Mouse (Mus musculus) small intestine, adult 2 months (tissue): ENCODE results near the gene Pate4. TPM values are rescaled to one million over a fixed set of nuclear protein-coding genes. Genes with fewer than 3 reads are reported as not detected.

Source experiments
- H3K27ac ChIP-seq: fragments of 200-500 bp; 2 replicates; pipeline ENCODE4 v1.5.1; 2012; ENCODE audit warnings: low read depth, low read length, control low read depth, inconsistent platforms; ENCODE audit not compliant: insufficient read depth
- H3K27me3 ChIP-seq: fragments of 200-500 bp; 2 replicates; pipeline ENCODE4 v1.6.1; 2012; ENCODE audit warnings: mild to moderate bottlenecking, moderate library complexity, low read length, inconsistent platforms; ENCODE audit not compliant: control insufficient read depth, insufficient read depth
- H3K36me3 ChIP-seq: fragments of 200-500 bp; 2 replicates; pipeline ENCODE4 v1.6.1; 2012; ENCODE audit warnings: mild to moderate bottlenecking, low read length, control low read depth, inconsistent platforms; ENCODE audit not compliant: control insufficient read depth, insufficient read depth
- H3K4me1 ChIP-seq: fragments of 200-500 bp; 2 replicates; pipeline ENCODE4 v1.6.1; 2012; ENCODE audit warnings: low read length, inconsistent platforms, mixed read lengths; ENCODE audit not compliant: control insufficient read depth, insufficient read depth, insufficient read length
- H3K4me3 ChIP-seq: fragments of 200-500 bp; 2 replicates; pipeline ENCODE4 v1.5.1; 2012; ENCODE audit warnings: low read depth, mild to moderate bottlenecking, control low read depth, inconsistent platforms, low read length, moderate library complexity
- CTCF ChIP-seq: fragments of 200-500 bp; IDR thresholded peaks from 2 replicates; pipeline ENCODE4 v1.5.1; 2012; ENCODE audit warnings: low read depth, mild to moderate bottlenecking, control low read depth, inconsistent platforms, low read length, moderate library complexity, mixed read lengths; ENCODE audit not compliant: insufficient replicate concordance, insufficient read length; ENCODE audit errors: extremely low read depth
- POLR2A ChIP-seq: fragments of 200-500 bp; IDR thresholded peaks from 2 replicates; pipeline ENCODE4 v1.6.1; 2012; ENCODE audit warnings: low read depth, mild to moderate bottlenecking, control low read depth, inconsistent platforms, low read length, moderate library complexity
- WGBS: fragments of 180-500 bp; shearing (Covaris S2); methylation state at CpG from one replicate; pipeline ENCODE4 v1.1.7; 2018; 5-methylcytosine and 5-hydroxymethylcytosine counted together
- polyA plus RNA-seq: library from polyadenylated mRNA; depleted of rRNA; stranded (reverse); fragments of >200 nt; gene quantifications from 2 replicates; pipeline ENCODE4 v1.2.3, GENCODE M21; 2012

The Pate4 gene
- polyA plus RNA-seq, 1 experiment: not detected

DNA sequence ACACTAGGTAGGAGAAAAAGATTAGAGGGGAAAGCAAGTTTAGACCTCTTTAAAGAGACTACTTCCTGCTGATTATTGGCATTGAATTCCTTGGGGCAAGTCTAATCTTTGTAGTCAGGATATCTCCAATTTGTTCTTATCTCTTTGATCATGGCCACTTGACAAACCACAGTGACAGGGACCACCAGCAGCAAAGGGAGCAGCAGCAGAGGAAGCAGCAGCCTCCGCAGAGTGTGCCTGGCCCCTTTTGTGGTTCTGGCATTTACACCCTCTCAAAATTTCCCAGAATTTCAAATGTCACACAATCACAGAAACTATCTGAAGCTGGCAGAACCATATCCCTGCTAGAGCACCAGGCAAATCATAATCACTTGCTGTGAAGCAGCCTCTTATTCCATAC, 24.1 kb downstream of the Pate4 start:
- no peaks in the 10 kb centered on the region for H3K4me1 ChIP-seq
- no peaks in the 10 kb centered on the region for H3K27me3 ChIP-seq
- no peak for TF ChIP-seq CTCF
- no peak for TF ChIP-seq POLR2A
- no peak overlapping the region for H3K4me3 ChIP-seq
- H3K36me3 ChIP-seq: no peaks in the 10 kb centered on the region
- H3K27ac ChIP-seq: no peak overlapping the region
- 68% methylated on average over 1 of the region's 1 CpGs for WGBS

DNA sequence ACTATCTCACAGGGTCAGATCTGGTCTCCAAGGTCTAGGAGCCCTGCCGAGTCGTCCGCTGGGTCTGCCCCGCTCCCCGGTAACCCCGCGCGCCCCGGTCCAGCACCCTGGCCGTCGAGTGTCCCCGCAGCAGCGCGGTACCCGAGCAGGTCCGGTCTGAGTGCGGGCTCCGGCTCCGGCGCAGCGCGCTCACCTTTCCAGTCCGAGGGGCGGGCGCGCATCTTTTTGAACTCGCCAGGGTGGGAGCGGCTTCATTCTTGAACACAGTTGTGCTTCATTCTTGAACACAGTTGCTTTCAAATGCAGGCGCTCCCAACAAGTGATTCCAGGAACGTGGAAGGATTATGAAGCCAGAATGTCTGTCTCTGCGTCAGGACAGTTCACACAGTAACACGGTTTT, 37.3 kb downstream of the Pate4 start:
- Histone ChIP-seq H3K36me3 (no peaks in the 10 kb centered on the region), H3K27ac (no peak overlapping the region), H3K4me1 (no peaks in the 10 kb centered on the region), H3K4me3 (no peak overlapping the region), H3K27me3 (peaks cover 4% of the 10 kb centered on the region)
- no peak for TF ChIP-seq CTCF
- no peak for TF ChIP-seq POLR2A
- WGBS: 8% methylated on average over 32 of the region's 32 CpGs

DNA sequence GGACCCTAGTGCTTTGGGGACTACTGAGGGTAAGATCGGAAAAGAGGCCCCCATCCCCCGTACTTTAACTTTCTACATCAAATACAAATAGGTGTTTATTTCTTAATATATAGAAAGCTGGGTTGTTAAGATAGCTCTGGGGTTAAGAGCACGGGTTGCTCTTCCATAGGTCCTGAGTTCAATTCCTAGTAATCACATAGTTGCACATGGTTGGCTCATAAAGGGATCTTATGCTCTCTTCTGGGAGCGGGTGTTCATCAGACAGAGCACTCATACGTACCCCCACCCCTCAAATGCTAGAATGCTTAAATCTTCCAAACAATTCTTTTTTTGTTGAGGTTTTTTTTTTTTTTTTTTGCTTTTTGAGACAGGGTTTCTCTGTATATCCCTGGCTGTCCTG, 41.1 kb downstream of the Pate4 start:
- TF ChIP-seq POLR2A (no peak), CTCF (no peak)
- Histone ChIP-seq H3K27ac (no peak overlapping the region), H3K36me3 (peaks cover 14% of the 10 kb centered on the region), H3K4me3 (peak overlapping the region; percentile 95; the same call in 1 of the 2 replicates), H3K4me1 (no peaks in the 10 kb centered on the region), H3K27me3 (peaks cover 4% of the 10 kb centered on the region)
- 9% methylated on average over 5 of the region's 5 CpGs for WGBS

DNA sequence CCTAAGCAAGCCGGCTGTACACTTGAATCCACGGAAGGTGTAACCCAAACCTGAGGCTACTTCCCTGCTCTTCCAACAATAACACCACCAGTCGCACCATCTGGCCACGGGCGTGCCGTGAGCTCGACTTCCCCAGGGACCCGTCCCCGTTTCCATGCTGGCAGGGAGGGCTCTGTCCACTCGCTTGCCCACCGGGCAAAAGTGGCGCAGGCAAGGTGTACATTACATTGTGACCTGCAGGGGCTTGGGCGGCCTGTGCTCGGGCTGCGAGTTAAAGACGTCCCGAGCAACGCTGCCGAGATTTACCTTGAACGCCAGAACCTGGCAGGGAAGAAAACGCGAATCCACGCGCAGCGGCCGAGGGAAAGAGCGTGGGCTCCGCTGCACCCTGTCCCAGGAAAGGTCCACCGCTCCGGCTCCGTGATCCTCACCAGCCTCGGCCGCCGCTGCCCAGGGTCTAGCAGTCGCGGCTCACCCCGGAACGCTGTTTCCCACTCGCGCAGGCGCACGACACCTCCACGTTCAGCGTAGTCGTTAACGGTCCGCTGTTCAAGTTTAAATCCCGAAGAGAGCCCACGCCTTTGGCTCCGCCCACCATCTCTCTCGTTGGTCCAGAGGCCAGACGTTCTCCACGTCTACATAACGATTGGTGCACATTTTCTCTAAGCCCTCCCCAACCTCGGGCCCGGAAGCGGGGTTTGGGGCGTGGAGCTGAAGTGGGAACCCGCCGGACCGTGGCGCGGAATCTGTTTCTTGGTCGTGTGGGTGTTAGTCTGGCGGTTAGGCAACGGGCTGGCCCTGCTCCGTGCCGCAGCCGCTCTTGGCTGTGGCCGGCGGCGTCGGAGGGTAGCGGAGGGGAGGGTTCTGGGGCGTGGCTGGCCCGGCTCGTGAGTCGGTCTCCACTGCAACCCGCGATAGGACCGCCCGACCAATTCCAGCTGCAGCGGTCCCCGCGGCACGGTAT, 41.9 kb downstream of the Pate4 start, which contains the start of the genes Pate2 and Hyls1:
Gene Pate2 (plus strand): TSS at position 714 of the 964 bp plus-strand sequence.
Gene Hyls1 (minus strand): TSS at position 828 of the 964 bp plus-strand sequence.
- Histone ChIP-seq H3K27ac (peak within 1 kb of the TSS; percentile 77), H3K4me1 (no peaks in the 10 kb centered on the region), H3K4me3 (peak within 1 kb of the TSS; percentile 95), H3K36me3 (peaks cover 21% of the 10 kb centered on the region), H3K27me3 (peaks cover 4% of the 10 kb centered on the region)
- TF ChIP-seq POLR2A (peak; percentile 43; the same call in 1 of the 2 replicates), CTCF (no peak)
- under 1% methylated on average over 86 of the region's 86 CpGs for WGBS

DNA sequence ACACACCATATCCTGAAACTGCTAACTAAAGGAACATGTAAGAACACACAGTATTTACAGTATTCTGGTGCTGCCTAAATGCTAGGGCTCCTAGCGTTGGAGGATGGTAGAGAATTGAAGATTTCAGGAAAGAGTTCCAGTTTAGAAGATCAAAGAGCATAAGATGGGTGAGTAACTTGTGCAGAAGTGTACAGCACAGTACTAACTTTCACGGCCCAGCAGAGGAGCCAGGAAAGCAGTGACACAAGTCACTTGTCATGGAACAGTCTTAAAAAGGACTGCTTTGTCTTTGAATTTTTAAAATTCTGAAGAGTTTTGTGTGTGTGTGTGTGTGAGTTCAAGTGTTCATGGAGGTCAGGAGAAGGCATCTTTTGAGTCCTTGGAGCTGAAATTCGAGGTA, 43.7 kb downstream of the Pate4 start:
- no peak overlapping the region for H3K27ac ChIP-seq
- no peak for TF ChIP-seq CTCF
- TF ChIP-seq POLR2A: no peak
- no peak overlapping the region for H3K4me3 ChIP-seq
- H3K4me1 ChIP-seq: no peaks in the 10 kb centered on the region
- peaks cover 24% of the 10 kb centered on the region for H3K36me3 ChIP-seq
- H3K27me3 ChIP-seq: no peaks in the 10 kb centered on the region; the same call in 1 of the 2 replicates
- 85% methylated on average over 3 of the region's 3 CpGs for WGBS

DNA sequence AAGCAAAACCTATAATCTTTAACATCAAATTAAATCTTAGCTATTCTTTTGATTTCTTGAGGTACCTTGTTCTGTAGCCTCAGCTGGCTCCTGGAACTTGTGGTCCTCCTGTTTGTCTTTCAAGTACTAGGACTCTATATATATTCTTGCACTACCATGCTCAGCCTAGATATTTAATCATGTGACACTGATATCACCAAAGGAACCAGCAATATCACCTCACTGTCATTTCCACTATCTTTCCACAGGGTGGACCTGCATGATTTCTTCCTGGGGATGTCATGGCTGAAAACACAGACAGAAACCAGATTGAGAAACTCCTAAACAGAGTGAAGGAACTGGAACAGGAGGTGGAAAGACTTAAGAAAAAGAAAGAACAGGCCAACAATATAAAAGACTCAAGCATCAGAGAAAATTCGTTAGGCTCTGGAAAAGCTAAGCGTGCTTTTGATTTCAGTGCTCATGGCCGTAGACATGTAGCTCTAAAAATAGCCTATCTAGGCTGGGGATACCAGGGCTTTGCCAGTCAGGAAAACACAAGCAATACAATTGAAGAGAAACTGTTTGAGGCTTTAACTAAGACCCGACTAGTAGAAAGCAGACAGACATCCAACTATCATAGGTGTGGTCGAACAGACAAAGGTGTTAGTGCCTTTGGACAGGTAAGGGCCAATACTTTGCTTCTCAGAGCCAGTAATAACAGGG, 47.1 kb downstream of the Pate4 start:
- Histone ChIP-seq H3K27ac (no peak overlapping the region), H3K4me3 (no peak overlapping the region), H3K27me3 (no peaks in the 10 kb centered on the region), H3K4me1 (no peaks in the 10 kb centered on the region), H3K36me3 (peaks cover 30% of the 10 kb centered on the region)
- TF ChIP-seq POLR2A (no peak), CTCF (no peak)
- WGBS: 83% methylated on average over 5 of the region's 5 CpGs

DNA sequence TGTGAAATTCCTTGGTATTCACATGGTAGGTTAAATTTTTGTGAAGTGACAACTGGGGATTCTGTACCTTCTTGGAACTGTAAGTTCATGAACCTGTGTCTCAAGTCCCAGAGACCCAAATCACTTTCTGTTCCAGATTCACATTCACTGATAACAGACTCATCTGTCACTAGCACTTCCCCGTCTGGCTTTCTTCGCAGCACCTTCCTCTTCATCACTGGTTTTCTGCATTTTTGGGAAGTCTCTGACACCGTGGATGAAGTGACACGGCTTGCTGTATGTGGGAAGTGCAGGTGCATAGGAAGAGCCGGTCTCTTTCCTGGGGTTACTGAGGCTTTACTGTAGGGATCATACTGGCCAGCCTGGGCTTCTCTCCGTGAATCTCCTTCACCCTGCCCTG, 50.2 kb downstream of the Pate4 start:
- H3K27ac ChIP-seq: no peak overlapping the region
- H3K27me3 ChIP-seq: peaks cover 16% of the 10 kb centered on the region
- peaks cover 20% of the 10 kb centered on the region for H3K36me3 ChIP-seq
- no peak overlapping the region for H3K4me3 ChIP-seq
- H3K4me1 ChIP-seq: peaks cover 7% of the 10 kb centered on the region
- TF ChIP-seq POLR2A (no peak), CTCF (no peak)
- 82% methylated on average over 6 of the region's 6 CpGs for WGBS
